Mouse (Mus musculus) stomach, embryonic 15.5 days (tissue): ENCODE measurements around the gene Tnfsf11. TPM values are rescaled to one million over a fixed set of nuclear protein-coding genes. Genes with fewer than 3 reads are reported as not detected.
A peak's percentile ranks its signal among the peaks of the same experiment; 100 is the strongest.

Experiments
- ATAC-seq: fragments of 200-750 bp; cut with Nextera tagmentation; 2 replicates; pipeline ENCODE4 v1.8.0; 2017; ENCODE audit warnings: low read depth, moderate number of reproducible peaks, moderate TSS enrichment; ENCODE audit not compliant: insufficient read depth, low FRiP score
- H3K27ac ChIP-seq: fragments of 300-500 bp; sonication (generic); 2 replicates; pipeline ENCODE4 v1.5.1; 2015; ENCODE audit warnings: mild to moderate bottlenecking, inconsistent platforms
- H3K27me3 ChIP-seq: fragments of 300-500 bp; sonication (generic); replicated peaks from 2 replicates; pipeline ENCODE4 v1.6.1; 2015; ENCODE audit warnings: inconsistent platforms
- H3K36me3 ChIP-seq: fragments of 300-500 bp; sonication (generic); 2 replicates; pipeline ENCODE4 v1.6.1; 2015; ENCODE audit warnings: inconsistent platforms
- H3K4me1 ChIP-seq: fragments of 300-500 bp; sonication (generic); 2 replicates; pipeline ENCODE4 v1.6.1; 2015; ENCODE audit warnings: inconsistent platforms
- H3K4me2 ChIP-seq: fragments of 300-500 bp; sonication (generic); 2 replicates; pipeline ENCODE4 v1.6.1; 2015; ENCODE audit warnings: mild to moderate bottlenecking, inconsistent platforms
- H3K4me3 ChIP-seq: fragments of 300-500 bp; sonication (generic); replicated peaks from 2 replicates; pipeline ENCODE4 v1.5.1; 2015; ENCODE audit warnings: inconsistent platforms
- H3K9ac ChIP-seq: fragments of 300-500 bp; sonication (generic); 2 replicates; pipeline ENCODE4 v1.6.1; 2015; ENCODE audit warnings: inconsistent platforms
- H3K9me3 ChIP-seq: fragments of 300-500 bp; sonication (generic); 2 replicates; pipeline ENCODE4 v1.6.1; 2016; ENCODE audit warnings: inconsistent platforms
- WGBS: fragments of 180-500 bp; shearing (Covaris S2); methylation state at CpG from one replicate; pipeline ENCODE4 v1.1.7; 2015; 5-methylcytosine and 5-hydroxymethylcytosine counted together
- polyA plus RNA-seq: library from polyadenylated mRNA; unstranded; fragments of >200 nt; fragmentation: Nextera tagmentation; extraction: Ambion mirVana; gene quantifications from 2 replicates; pipeline ENCODE4 v1.2.1, GENCODE M21; 2015

Tnfsf11 gene
- 0.17 and 0.30 TPM in 2 replicates for polyA plus RNA-seq

- 2% methylated on average over 49 of the region's 51 CpGs for WGBS
- ATAC-seq, result peak; percentile 22; the same call in 1 of the 2 replicates
Observed at GRCm38 (mm10) chr14:78307286-78308237, at the start of gene Tnfsf11. Gene Tnfsf11 (minus strand): TSS chr14:78308043.

GRCm38 (mm10) chr14:78356764-78357163, 48.9 kb upstream of the Tnfsf11 start:
- no peak for ATAC-seq
- Histone ChIP-seq H3K4me2 (no peak overlapping the region), H3K4me3 (no peak overlapping the region), H3K27me3 (no peaks in the 10 kb centered on the region), H3K9me3 (no peaks in the 10 kb centered on the region), H3K27ac (no peak overlapping the region), H3K9ac (no peak overlapping the region), H3K36me3 (no peaks in the 10 kb centered on the region), H3K4me1 (no peaks in the 10 kb centered on the region)
- WGBS, result 68% methylated on average over 8 of the region's 8 CpGs

More at GRCm38 (mm10) chr14:78307286-78308237, at the start of gene Tnfsf11:
- peak within 1 kb of the TSS; percentile 46 for H3K4me3 ChIP-seq
- no peaks in the 10 kb centered on the region for H3K36me3 ChIP-seq
- H3K4me2 ChIP-seq, result peak within 1 kb of the TSS; percentile 93
- no peak within 1 kb of the TSS for H3K9ac ChIP-seq
- no peak within 1 kb of the TSS for H3K27ac ChIP-seq
- peaks cover 6% of the 10 kb centered on the region; the same call in 1 of the 2 replicates for H3K4me1 ChIP-seq
- H3K27me3 ChIP-seq, result peaks cover 13% of the 10 kb centered on the region
- no peaks in the 10 kb centered on the region for H3K9me3 ChIP-seq

- H3K36me3 ChIP-seq, result no peaks in the 10 kb centered on the region
- H3K4me3 ChIP-seq, result no peak overlapping the region
- ATAC-seq, result no peak
- H3K9ac ChIP-seq, result no peak overlapping the region
- 57% methylated on average over 4 of the region's 4 CpGs for WGBS
- H3K4me2 ChIP-seq, result no peak overlapping the region
- H3K9me3 ChIP-seq, result no peaks in the 10 kb centered on the region
- no peaks in the 10 kb centered on the region for H3K27me3 ChIP-seq
- no peak overlapping the region for H3K27ac ChIP-seq
- H3K4me1 ChIP-seq, result no peaks in the 10 kb centered on the region
Observed at GRCm38 (mm10) chr14:78355381-78355780, 47.5 kb upstream of the Tnfsf11 start.

- Histone ChIP-seq H3K4me2 (no peak overlapping the region), H3K27me3 (no peaks in the 10 kb centered on the region), H3K9me3 (no peaks in the 10 kb centered on the region), H3K4me3 (no peak overlapping the region), H3K27ac (no peak overlapping the region), H3K36me3 (no peaks in the 10 kb centered on the region), H3K9ac (no peak overlapping the region), H3K4me1 (no peaks in the 10 kb centered on the region)
- no peak for ATAC-seq
- 61% methylated on average over 4 of the region's 4 CpGs for WGBS
Observed at GRCm38 (mm10) chr14:78352865-78353264, 45.0 kb upstream of the Tnfsf11 start.

GRCm38 (mm10) chr14:78351544-78351943, 43.7 kb upstream of the Tnfsf11 start:
- H3K27ac ChIP-seq, result no peak overlapping the region
- WGBS, result 89% methylated on average over 7 of the region's 7 CpGs
- H3K4me1 ChIP-seq, result no peaks in the 10 kb centered on the region
- no peak overlapping the region for H3K9ac ChIP-seq
- H3K9me3 ChIP-seq, result no peaks in the 10 kb centered on the region
- no peaks in the 10 kb centered on the region for H3K36me3 ChIP-seq
- no peaks in the 10 kb centered on the region for H3K27me3 ChIP-seq
- H3K4me2 ChIP-seq, result no peak overlapping the region
- H3K4me3 ChIP-seq, result no peak overlapping the region
- ATAC-seq, result no peak

- no peaks in the 10 kb centered on the region for H3K9me3 ChIP-seq
- WGBS, result 81% methylated on average over 2 of the region's 2 CpGs
- no peaks in the 10 kb centered on the region for H3K27me3 ChIP-seq
- no peak for ATAC-seq
- no peak overlapping the region for H3K4me3 ChIP-seq
- H3K27ac ChIP-seq, result no peak overlapping the region
- no peak overlapping the region for H3K9ac ChIP-seq
- H3K4me1 ChIP-seq, result no peaks in the 10 kb centered on the region
- no peak overlapping the region for H3K4me2 ChIP-seq
- H3K36me3 ChIP-seq, result no peaks in the 10 kb centered on the region
Observed at GRCm38 (mm10) chr14:78347715-78348114, 39.9 kb upstream of the Tnfsf11 start.

GRCm38 (mm10) chr14:78343007-78343406, 35.2 kb upstream of the Tnfsf11 start:
- Histone ChIP-seq H3K4me3 (no peak overlapping the region), H3K4me2 (no peak overlapping the region), H3K27me3 (no peaks in the 10 kb centered on the region), H3K27ac (no peak overlapping the region), H3K9me3 (no peaks in the 10 kb centered on the region), H3K9ac (no peak overlapping the region), H3K4me1 (no peaks in the 10 kb centered on the region), H3K36me3 (no peaks in the 10 kb centered on the region)
- no peak for ATAC-seq
- 40% methylated on average over 8 of the region's 8 CpGs for WGBS

GRCm38 (mm10) chr14:78342146-78342545, 34.3 kb upstream of the Tnfsf11 start:
- H3K27me3 ChIP-seq, result no peaks in the 10 kb centered on the region
- no peak overlapping the region for H3K4me3 ChIP-seq
- ATAC-seq, result no peak
- no peak overlapping the region for H3K9ac ChIP-seq
- H3K9me3 ChIP-seq, result no peaks in the 10 kb centered on the region
- no peaks in the 10 kb centered on the region for H3K4me1 ChIP-seq
- WGBS, result 56% methylated on average over 4 of the region's 4 CpGs
- H3K4me2 ChIP-seq, result no peak overlapping the region
- no peaks in the 10 kb centered on the region for H3K36me3 ChIP-seq
- no peak overlapping the region for H3K27ac ChIP-seq

GRCm38 (mm10) chr14:78333341-78333740, 25.5 kb upstream of the Tnfsf11 start:
- no peak for ATAC-seq
- no peak overlapping the region for H3K4me3 ChIP-seq
- H3K4me1 ChIP-seq, result no peaks in the 10 kb centered on the region
- H3K27ac ChIP-seq, result no peak overlapping the region
- no peaks in the 10 kb centered on the region for H3K36me3 ChIP-seq
- 77% methylated on average over 3 of the region's 3 CpGs for WGBS
- H3K9me3 ChIP-seq, result no peaks in the 10 kb centered on the region
- no peaks in the 10 kb centered on the region for H3K27me3 ChIP-seq
- no peak overlapping the region for H3K9ac ChIP-seq
- no peak overlapping the region for H3K4me2 ChIP-seq

- 74% methylated on average over 7 of the region's 7 CpGs for WGBS
- Histone ChIP-seq H3K4me2 (no peak overlapping the region), H3K9me3 (no peaks in the 10 kb centered on the region), H3K36me3 (no peaks in the 10 kb centered on the region), H3K27ac (no peak overlapping the region), H3K4me3 (no peak overlapping the region), H3K27me3 (no peaks in the 10 kb centered on the region), H3K9ac (no peak overlapping the region), H3K4me1 (no peaks in the 10 kb centered on the region)
- no peak for ATAC-seq
Observed at GRCm38 (mm10) chr14:78331368-78331767, 23.5 kb upstream of the Tnfsf11 start.

GRCm38 (mm10) chr14:78330576-78331300, 22.9 kb upstream of the Tnfsf11 start:
- 23% methylated on average over 11 of the region's 11 CpGs for WGBS
- H3K36me3 ChIP-seq, result no peaks in the 10 kb centered on the region
- no peak for ATAC-seq
- H3K27ac ChIP-seq, result no peak overlapping the region
- no peak overlapping the region for H3K4me2 ChIP-seq
- no peak overlapping the region for H3K4me3 ChIP-seq
- no peaks in the 10 kb centered on the region for H3K4me1 ChIP-seq
- H3K27me3 ChIP-seq, result no peaks in the 10 kb centered on the region
- no peak overlapping the region for H3K9ac ChIP-seq
- no peaks in the 10 kb centered on the region for H3K9me3 ChIP-seq
